Mouse (Mus musculus) lung, embryonic 14.5 days (tissue): ENCODE results near the gene Sav1. TPM values are rescaled to one million over a fixed set of nuclear protein-coding genes. Genes with fewer than 3 reads are reported as not detected.

Source experiments
- ATAC-seq: fragments of 200-750 bp; cut with Nextera tagmentation; 2 replicates; pipeline ENCODE4 v1.8.0; 2017; ENCODE audit warnings: mild to moderate bottlenecking, moderate TSS enrichment, moderate library complexity; ENCODE audit not compliant: insufficient read depth
- DNase-seq: peaks from one replicate; pipeline ENCODE4 v3.0.0-alpha.2; 2015
- H3K27ac ChIP-seq: fragments of 300-500 bp; sonication (generic); 2 replicates; pipeline ENCODE4 v1.5.1; 2014; ENCODE audit warnings: low read depth, mild to moderate bottlenecking, moderate library complexity
- H3K27me3 ChIP-seq: fragments of 300-500 bp; sonication (generic); 2 replicates; pipeline ENCODE4 v1.6.1; 2014; ENCODE audit warnings: low read length, control low read depth; ENCODE audit not compliant: insufficient read depth
- H3K36me3 ChIP-seq: fragments of 300-500 bp; sonication (generic); 2 replicates; pipeline ENCODE4 v1.6.1; 2014; ENCODE audit warnings: control low read depth; ENCODE audit not compliant: insufficient read depth
- H3K4me1 ChIP-seq: fragments of 300-500 bp; sonication (generic); 2 replicates; pipeline ENCODE4 v1.6.1; 2014; ENCODE audit warnings: antibody characterized with exemption, control low read depth; ENCODE audit not compliant: insufficient read depth
- H3K4me2 ChIP-seq: fragments of 300-500 bp; sonication (generic); 2 replicates; pipeline ENCODE4 v1.6.1; 2014; ENCODE audit warnings: mild to moderate bottlenecking
- H3K4me3 ChIP-seq: fragments of 300-500 bp; sonication (generic); 2 replicates; pipeline ENCODE4 v1.5.1; 2014; ENCODE audit warnings: low read depth, low read length
- H3K9ac ChIP-seq: fragments of 300-500 bp; sonication (generic); 2 replicates; pipeline ENCODE4 v1.6.1; 2014
- H3K9me3 ChIP-seq: fragments of 300-500 bp; sonication (generic); 2 replicates; pipeline ENCODE4 v1.6.1; 2016; ENCODE audit warnings: low read depth, low read length, control low read depth
- CTCF ChIP-seq: IDR thresholded peaks from 2 replicates; pipeline ENCODE4 v1.5.1; 2016; ENCODE audit warnings: antibody characterized with exemption, low read depth
- WGBS: fragments of 180-500 bp; shearing (Covaris S2); extraction: QIAGEN DNeasy Blood & Tissue Kit; methylation state at CpG from one replicate; pipeline ENCODE4 v1.1.7; 2014; 5-methylcytosine and 5-hydroxymethylcytosine counted together
- polyA plus RNA-seq: library from polyadenylated mRNA; unstranded; fragments of >200 nt; fragmentation: Nextera tagmentation; extraction: Ambion mirVana; gene quantifications from 2 replicates; pipeline ENCODE4 v1.2.1, GENCODE M21; 2014

Gene Sav1
- polyA plus RNA-seq, 1 experiment from 2014 or later: 11.8 TPM

DNA sequence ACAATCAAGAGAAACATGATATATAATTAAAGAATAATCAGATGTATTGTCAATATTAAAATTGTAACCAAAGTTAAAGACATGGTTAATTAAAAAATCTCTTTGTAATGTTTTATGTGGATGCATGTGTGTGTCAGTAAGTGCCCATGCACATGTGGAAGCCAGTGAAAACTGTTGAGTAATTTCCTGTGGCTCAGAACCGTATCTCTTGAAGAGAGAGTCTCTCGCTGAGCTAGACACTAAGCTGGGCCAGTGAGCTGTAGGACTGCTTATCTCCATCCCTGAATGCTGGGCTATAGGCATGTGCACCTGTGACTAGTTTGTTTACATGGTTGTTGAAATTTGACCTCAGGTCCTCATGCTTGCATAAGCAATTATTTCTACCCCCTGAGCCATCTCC, 29.4 kb downstream of the Sav1 start:
- Histone ChIP-seq H3K27me3 (no peaks in the 10 kb centered on the region), H3K9me3 (no peaks in the 10 kb centered on the region), H3K9ac (no peak overlapping the region), H3K4me2 (no peak overlapping the region), H3K4me3 (no peak overlapping the region), H3K4me1 (no peaks in the 10 kb centered on the region), H3K27ac (no peak overlapping the region), H3K36me3 (peaks cover 30% of the 10 kb centered on the region)
- no peak for DNase-seq
- WGBS: 78% methylated on average over 2 of the region's 2 CpGs
- no peak for TF ChIP-seq CTCF
- no peak for ATAC-seq

DNA sequence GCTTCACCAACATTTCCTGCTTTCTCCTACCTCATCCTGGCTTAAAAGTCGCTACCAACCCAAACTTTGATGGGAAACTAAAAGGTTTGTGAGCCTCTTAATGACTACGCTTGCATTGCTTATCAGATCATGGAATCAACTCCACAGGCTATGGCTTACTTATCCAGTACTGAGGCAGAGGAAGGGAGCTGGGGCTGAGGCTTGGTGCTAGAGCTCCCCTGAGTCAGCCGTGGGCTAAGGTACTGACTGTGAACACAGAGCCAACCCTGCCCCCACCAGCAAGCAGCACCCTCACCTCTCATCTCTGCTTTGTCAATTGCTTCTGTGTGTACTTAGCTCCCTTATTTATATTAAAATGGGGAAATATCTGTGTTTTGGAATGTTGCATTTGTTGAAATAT, 39.3 kb downstream of the Sav1 start:
- DNase-seq (no peak), ATAC-seq (no peak)
- Histone ChIP-seq H3K9me3 (no peaks in the 10 kb centered on the region), H3K4me2 (no peak overlapping the region), H3K4me3 (no peak overlapping the region), H3K36me3 (no peaks in the 10 kb centered on the region), H3K9ac (no peak overlapping the region), H3K4me1 (no peaks in the 10 kb centered on the region), H3K27me3 (no peaks in the 10 kb centered on the region), H3K27ac (no peak overlapping the region)
- WGBS: 51% methylated on average over 3 of the region's 3 CpGs
- TF ChIP-seq CTCF: no peak

GRCm38 (mm10) chr12:69945861-69946260, 40.9 kb downstream of the Sav1 start:
- no peak for TF ChIP-seq CTCF

DNA sequence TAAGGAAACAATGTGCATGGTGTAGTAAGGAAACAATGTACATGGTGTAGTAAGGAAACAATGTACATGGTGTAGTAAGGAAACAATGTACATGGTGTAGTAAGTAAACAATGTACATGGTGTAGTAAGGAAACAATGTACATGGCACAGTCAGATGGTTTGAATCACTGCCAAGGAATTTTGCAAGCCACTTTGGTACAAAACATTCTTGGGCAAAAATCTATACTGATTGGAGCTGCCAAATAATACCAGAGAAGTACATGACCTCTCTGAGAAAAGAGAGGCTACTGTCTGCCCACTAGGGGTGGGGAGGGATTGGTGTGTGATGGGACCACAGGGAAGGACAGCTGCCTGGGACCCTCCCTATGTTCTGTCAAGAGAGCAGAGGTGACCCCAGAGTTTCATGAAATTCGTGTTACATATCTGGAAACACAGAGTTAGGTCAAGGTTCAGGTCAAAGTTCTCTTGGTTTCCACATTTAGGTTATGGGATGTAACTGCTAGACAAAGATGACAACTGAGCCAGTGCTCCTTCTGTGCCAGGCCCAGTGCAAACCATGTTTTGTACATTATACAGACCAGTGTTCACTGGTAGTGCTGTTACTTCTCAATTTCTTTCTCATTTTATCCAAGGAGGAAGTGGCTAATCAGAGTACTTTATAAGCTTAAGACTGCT, 45.0 kb downstream of the Sav1 start:
- no peak overlapping the region for H3K4me2 ChIP-seq
- no peak overlapping the region for H3K4me3 ChIP-seq
- no peaks in the 10 kb centered on the region for H3K4me1 ChIP-seq
- 45% methylated on average over 1 of the region's 1 CpGs for WGBS
- DNase-seq (peak; percentile 12), ATAC-seq (no peak)
- H3K9ac ChIP-seq: no peak overlapping the region
- no peaks in the 10 kb centered on the region for H3K9me3 ChIP-seq
- no peaks in the 10 kb centered on the region for H3K27me3 ChIP-seq
- TF ChIP-seq CTCF: no peak
- H3K36me3 ChIP-seq: no peaks in the 10 kb centered on the region
- H3K27ac ChIP-seq: no peak overlapping the region

More at GRCm38 (mm10) chr12:69945861-69946260, 40.9 kb downstream of the Sav1 start:
- Histone ChIP-seq H3K9ac (no peak overlapping the region), H3K27me3 (no peaks in the 10 kb centered on the region), H3K4me2 (no peak overlapping the region), H3K36me3 (no peaks in the 10 kb centered on the region), H3K4me1 (no peaks in the 10 kb centered on the region), H3K9me3 (no peaks in the 10 kb centered on the region), H3K27ac (no peak overlapping the region), H3K4me3 (no peak overlapping the region)
- ATAC-seq (no peak), DNase-seq (no peak)
- 89% methylated on average over 5 of the region's 5 CpGs for WGBS

DNA sequence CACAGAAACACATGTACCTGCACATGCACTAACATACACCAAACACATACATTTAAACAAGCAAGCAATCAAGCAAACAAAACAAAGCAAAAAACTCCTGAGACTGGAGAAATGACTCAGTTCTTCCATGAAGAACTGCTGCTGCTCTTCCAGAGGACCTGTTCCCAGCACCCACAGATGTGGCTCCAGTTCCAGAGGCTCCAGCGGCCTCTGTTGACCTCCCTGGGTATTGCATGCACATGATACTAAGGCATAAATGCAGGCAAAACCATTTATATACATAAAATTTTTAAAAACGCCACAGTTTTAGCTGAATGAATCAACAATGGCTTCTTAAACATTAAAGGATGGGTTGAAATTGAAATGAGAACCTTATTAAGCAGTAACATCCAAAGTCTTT, 47.5 kb downstream of the Sav1 start:
- DNase-seq (peak; percentile 20), ATAC-seq (no peak)
- Histone ChIP-seq H3K4me2 (no peak overlapping the region), H3K4me3 (no peak overlapping the region), H3K9me3 (no peaks in the 10 kb centered on the region), H3K36me3 (no peaks in the 10 kb centered on the region), H3K27ac (no peak overlapping the region), H3K9ac (no peak overlapping the region), H3K27me3 (no peaks in the 10 kb centered on the region), H3K4me1 (no peaks in the 10 kb centered on the region)
- TF ChIP-seq CTCF: 0 out of 2 replicates have a peak, but pooled peaks have one; percentile 17
- 57% methylated on average over 2 of the region's 2 CpGs for WGBS

GRCm38 (mm10) chr12:69937731-69938130, 49.1 kb downstream of the Sav1 start:
- DNase-seq: no peak
- Histone ChIP-seq H3K27me3 (no peaks in the 10 kb centered on the region), H3K9ac (no peak overlapping the region), H3K27ac (no peak overlapping the region), H3K9me3 (no peaks in the 10 kb centered on the region), H3K4me2 (no peak overlapping the region), H3K4me1 (no peaks in the 10 kb centered on the region), H3K4me3 (no peak overlapping the region), H3K36me3 (no peaks in the 10 kb centered on the region)
- no peak for ATAC-seq
- TF ChIP-seq CTCF: no peak
- 75% methylated on average over 5 of the region's 5 CpGs for whole genome bisulfite sequencing

GRCm38 (mm10) chr12:69926716-69927115, 60.1 kb downstream of the Sav1 start:
- no peaks in the 10 kb centered on the region for H3K4me1 ChIP-seq
- no peak for ATAC-seq
- H3K27ac ChIP-seq: no peak overlapping the region
- no peak for TF ChIP-seq CTCF
- peak; percentile 3 for DNase-seq
- no peaks in the 10 kb centered on the region for H3K27me3 ChIP-seq
- H3K9me3 ChIP-seq: no peaks in the 10 kb centered on the region
- no peaks in the 10 kb centered on the region for H3K36me3 ChIP-seq
- no peak overlapping the region for H3K9ac ChIP-seq
- H3K4me2 ChIP-seq: no peak overlapping the region
- WGBS: 37% methylated on average over 7 of the region's 7 CpGs
- no peak overlapping the region for H3K4me3 ChIP-seq
